8 mouse cellular contexts compared by ENCODE assay signal in the genomic region with DNA sequence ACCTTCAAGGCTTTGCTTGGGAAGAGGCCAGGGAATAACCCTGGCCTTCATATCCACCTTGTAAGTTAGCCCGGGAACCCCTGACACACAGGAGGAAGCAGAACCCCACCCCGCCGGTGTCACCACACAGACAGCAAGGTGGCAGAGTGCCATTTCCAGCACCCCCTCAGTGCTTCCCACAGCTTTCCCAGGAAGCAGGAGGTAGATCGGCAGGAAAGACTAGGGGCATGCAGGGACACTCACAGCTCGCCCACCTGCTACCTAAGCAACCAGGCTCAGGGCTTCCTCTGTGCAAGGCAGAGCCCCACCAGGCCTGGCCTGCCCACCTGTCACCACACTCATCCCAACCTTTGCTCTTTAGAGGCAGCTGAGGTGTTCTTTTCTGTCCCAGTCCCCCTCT. TPM values are rescaled to one million over a fixed set of nuclear protein-coding genes. Genes with fewer than 3 reads are reported as not detected.
DNase-seq lines count a peak whose midpoint lies in the region; ATAC-seq and TF ChIP-seq lines count a peak whose summit lies in the region.

No protein-coding gene starts in this region.

- DNase-seq in gastrocnemius, adult 2 months = peak; percentile 49
- DNase-seq in gastrocnemius, adult 18-20 months (ENCODE audit: low spot score) = no peak
- no peak for DNase-seq in MEL (ENCODE audit: low read depth, low spot score)
- peak in 1 of 2 experiments; percentile 49 for DNase-seq in layer of hippocampus, adult 2 months (ENCODE audit: low spot score in 2 of 2)
- no peak for DNase-seq in gastrocnemius, postnatal 10 days

- H3ac ChIP-seq in myocyte (ENCODE audit: control insufficient read depth, insufficient read length) = peak overlapping the region; percentile 78

- no peak for TF ChIP-seq CTCF in gastrocnemius, adult 2 months (IDR thresholded peaks at IDR 0.05)
- TF ChIP-seq CTCF in MEL (IDR thresholded peaks at IDR 0.05 in 2 of 3, conservative IDR thresholded peaks at IDR 0.05 in 1 of 3; ENCODE audit: control insufficient read depth in 1 of 3, insufficient read depth in 1 of 3, low read depth in 2 of 3, low read length in 3 of 3, poor library complexity in 1 of 3, severe bottlenecking in 1 of 3) = no peak
- no peak for TF ChIP-seq CTCF in layer of hippocampus, adult 2 months (conservative IDR thresholded peaks at IDR 0.05)

- WGBS in forebrain, embryonic 13.5 days = 66% methylated on average over 5 of the region's 5 CpGs

- H3K4me3 ChIP-seq in gastrocnemius, adult 2 months = peak overlapping the region; percentile 95
- H3K4me3 ChIP-seq in MEL (ENCODE audit: control insufficient read depth in 1 of 2, insufficient read depth in 1 of 2, low read depth in 2 of 2, low read length in 2 of 2) (no peak overlapping the region), myocyte (peak overlapping the region; percentile 85)
- peak overlapping the region; percentile 79 for H3K4me3 ChIP-seq in forebrain, embryonic 13.5 days
- H3K4me3 ChIP-seq in layer of hippocampus, adult 2 months = peak overlapping the region; percentile 97

- no peak overlapping the region for H3K9ac ChIP-seq in MEL (ENCODE audit: control insufficient read depth, low read depth, low read length, poor library complexity, severe bottlenecking)
- H3K9ac ChIP-seq in forebrain, embryonic 13.5 days = peak overlapping the region; percentile 93

- H3K4me1 ChIP-seq in MEL (ENCODE audit: control insufficient read depth in 1 of 2, insufficient read depth in 2 of 2, low read length in 2 of 2) = peaks cover 5 to 32% of the 10 kb centered on the region in 2 experiments
- H3K4me1 ChIP-seq in forebrain, embryonic 13.5 days = peaks cover 95% of the 10 kb centered on the region

- ATAC-seq in forebrain, embryonic 13.5 days = no peak
- ATAC-seq in granulocyte monocyte progenitor cell, adult 5-6 weeks (replicated peaks; ENCODE audit: poor library complexity, severe bottlenecking) = no peak

- no peak for TF ChIP-seq EP300 in MEL (IDR thresholded peaks at IDR 0.05; ENCODE audit: low read depth in 1 of 2, low read length in 2 of 2)

- no peaks in the 10 kb centered on the region for H3K9me3 ChIP-seq in MEL (replicated peaks; ENCODE audit: insufficient read depth, low read length)
- H3K9me3 ChIP-seq in forebrain, embryonic 13.5 days (replicated peaks) = no peaks in the 10 kb centered on the region

- peak overlapping the region; percentile 79 for H3K4me2 ChIP-seq in forebrain, embryonic 13.5 days
- peak overlapping the region; percentile 86 for H3K4me2 ChIP-seq in myocyte (ENCODE audit: low read depth)

- TF ChIP-seq RAD21 in MEL (IDR thresholded peaks at IDR 0.05; ENCODE audit: low read depth, low read length) = no peak

- peak overlapping the region; percentile 97 for H3K27ac ChIP-seq in gastrocnemius, adult 2 months
- 0 out of 2 replicates have a peak overlapping the region, but pooled peaks have one; percentile 12 for H3K27ac ChIP-seq in MEL (ENCODE audit: control insufficient read depth, low read depth, low read length)
- H3K27ac ChIP-seq in forebrain, embryonic 13.5 days = peak overlapping the region; percentile 99
- H3K27ac ChIP-seq in layer of hippocampus, adult 2 months = peak overlapping the region; percentile 93

- H3K79me2 ChIP-seq in MEL (ENCODE audit: control insufficient read depth, insufficient read depth, low read length, poor library complexity) = peaks cover 15% of the 10 kb centered on the region; the same call in 1 of the 2 replicates
- peaks cover 56% of the 10 kb centered on the region for H3K79me2 ChIP-seq in myocyte (ENCODE audit: control insufficient read depth, insufficient read depth)

- H3K27me3 ChIP-seq in MEL (ENCODE audit: control insufficient read depth in 1 of 2, insufficient read depth in 2 of 2, low read length in 2 of 2) (no peaks in the 10 kb centered on the region), myocyte (ENCODE audit: control insufficient read depth, insufficient read depth, insufficient read length) (no peaks in the 10 kb centered on the region)
- H3K27me3 ChIP-seq in forebrain, embryonic 13.5 days = no peaks in the 10 kb centered on the region

- intact Hi-C loops in gastrocnemius, adult 2 months (cut with DNase I) = loop anchor here (5.0 kb wide), 1 partner anchor 57 kb away; no protein-coding TSS in a partner anchor

- TF ChIP-seq POLR2A in MEL (IDR thresholded peaks at IDR 0.05; ENCODE audit: control insufficient read depth in 1 of 2, insufficient read depth in 1 of 2, low read depth in 1 of 2, low read length in 2 of 2, poor library complexity in 1 of 2) = no peak
- TF ChIP-seq POLR2A in myocyte (IDR thresholded peaks at IDR 0.05; ENCODE audit: insufficient read length, low read depth) = peak; percentile 26

- H3K36me3 ChIP-seq in MEL (ENCODE audit: control insufficient read depth in 1 of 2, insufficient read depth in 2 of 2, low read length in 2 of 2) (peaks cover 3 to 26% of the 10 kb centered on the region in 2 experiments), myocyte (ENCODE audit: control insufficient read depth, insufficient read depth) (no peaks in the 10 kb centered on the region)
- peaks cover 18% of the 10 kb centered on the region for H3K36me3 ChIP-seq in forebrain, embryonic 13.5 days (ENCODE audit: poor library complexity, severe bottlenecking)

TF ChIP-seq in MEL, 35 proteins besides CTCF, POLR2A, EP300 and RAD21:
- TF ChIP-seq HCFC1 (IDR thresholded peaks at IDR 0.05; ENCODE audit: low read depth, low read length) (no peak), POLR2AphosphoS2 (IDR thresholded peaks at IDR 0.05; ENCODE audit: low read length) (no peak), ZC3H11A (IDR thresholded peaks at IDR 0.05; ENCODE audit: low read depth, low read length) (no peak), TCF12 (IDR thresholded peaks at IDR 0.05; ENCODE audit: low read depth, low read length) (no peak), MXI1 (IDR thresholded peaks at IDR 0.05; ENCODE audit: low read depth, low read length) (no peak), ELF1 (IDR thresholded peaks at IDR 0.05; ENCODE audit: low read depth, low read length) (no peak), USF2 (IDR thresholded peaks at IDR 0.05; ENCODE audit: borderline replicate concordance in 1 of 2, insufficient read depth in 1 of 2, low read depth in 1 of 2, low read length in 2 of 2) (no peak), MAFK (IDR thresholded peaks at IDR 0.05; ENCODE audit: borderline replicate concordance, low read depth, low read length) (no peak), NELFE (IDR thresholded peaks at IDR 0.05; ENCODE audit: low read depth, low read length) (no peak), CHD1 (IDR thresholded peaks at IDR 0.05; ENCODE audit: low read depth, low read length) (no peak), TAL1 (IDR thresholded peaks at IDR 0.05; ENCODE audit: low read length) (no peak)

TF ChIP-seq in myocyte, 11 proteins besides CTCF, POLR2A, EP300 and RAD21:
- TF ChIP-seq TCF3 (IDR thresholded peaks at IDR 0.05; ENCODE audit: insufficient read length, low read depth) = no peak
- peak in 1 of 3 experiments; percentile 58 for TF ChIP-seq MYOD1 (IDR thresholded peaks at IDR 0.05; ENCODE audit: control insufficient read depth in 1 of 3, insufficient read length in 2 of 3, low read depth in 2 of 3)
- peak in 1 of 3 experiments; percentile 55 for TF ChIP-seq MYOG (IDR thresholded peaks at IDR 0.05; ENCODE audit: control insufficient read depth in 1 of 3, insufficient read depth in 1 of 3, insufficient read length in 2 of 3, low read depth in 2 of 3)
- peak; percentile 66 for TF ChIP-seq POLR2AphosphoS2 (IDR thresholded peaks at IDR 0.05; ENCODE audit: insufficient read length, low read depth)

RNA-seq across cellular contexts. Expression of gene Tet3, which starts 19.1 kb away (rescaled TPM):
- 10 to 100 TPM; 16.4 to 18.0 TPM for total RNA-seq in gastrocnemius, adult 2 months (2021)
- 10 to 100 TPM; 10.9 to 13.4 TPM for total RNA-seq in gastrocnemius, adult 18-20 months (2021)
- total RNA-seq in MEL (2012; rRNA removed) = 11.0 and 11.6 TPM in 2 replicates
- polyA plus RNA-seq in MEL (2012; ENCODE audit: insufficient read depth in 1 of 2, insufficient read length in 2 of 2, low read depth in 1 of 2, low replicate concordance in 2 of 2, missing spikeins in 1 of 2) (10 to 100 TPM; 22.9 to 35.3 TPM), myocyte (2012; fragmentation: generic; extraction: Trizol) (11.4 TPM)
- polyA plus RNA-seq in forebrain, embryonic 13.5 days (2015; fragmentation: Nextera tagmentation; extraction: Ambion mirVana) = 65.3 and 79.4 TPM in 2 replicates
- 10 to 100 TPM; 61.0 to 65.9 TPM for total RNA-seq in layer of hippocampus, adult 2 months (2021)
- total RNA-seq in granulocyte monocyte progenitor cell, adult 5-6 weeks (2014; fragmentation: Nextera tagmentation) = 35.6 and 46.9 TPM in 2 replicates
- 13.4 and 17.5 TPM in 2 replicates for total RNA-seq in granulocyte monocyte progenitor cell, adult 5-6 weeks (2017)
- 10 to 100 TPM; 41.5 to 47.0 TPM for total RNA-seq in gastrocnemius, postnatal 10 days (2021)

Comparison
In these comparisons a context has a peak if more than half of its experiments do, and no peak if none do; other contexts are left out.
1. H3K27ac ChIP-seq: peak in every context shown above with its lines; median percentile 99 in forebrain, embryonic 13.5 days; 97 in gastrocnemius, adult 2 months; 93 in layer of hippocampus, adult 2 months; 12 in MEL.
2. H3K4me3 ChIP-seq: peak in gastrocnemius, adult 2 months (single experiment), forebrain, embryonic 13.5 days (single experiment), layer of hippocampus, adult 2 months (single experiment) and myocyte (single experiment); none in MEL (0 of 2).